Mouse (Mus musculus) neutrophil, adult 83 days (primary cell): ENCODE data around the gene Gm17631. TPM values are rescaled to one million over a fixed set of nuclear protein-coding genes. Genes with fewer than 3 reads are reported as not detected.

Source experiments
- total RNA-seq, 2 experiments: library from RNA; stranded (reverse); gene quantifications; one replicate each; pipeline ENCODE4 v1.2.4; 2023

Gm17631 gene
- not detected for total RNA-seq

GRCm38 (mm10) chr6:129862349-129862748 is at the start of gene Gm17631:
TSS of gene Gm17631 (plus strand) at chr6:129862649.

GRCm38 (mm10) chr6:129876549-129876948 is 14.1 kb downstream of the Gm17631 start, which contains the start of gene Klra17:
TSS of gene Klra17 (minus strand) at chr6:129876672.

Other genes starting within 250 kb of the Gm17631 start
- 1 to 10 TPM; 1.4 to 1.8 TPM for gene Klrk1, start 238.8 kb upstream of the Gm17631 start, total RNA-seq
- not detected for gene Klrc3, start 219.3 kb upstream of the Gm17631 start, total RNA-seq
- gene Klrc2, start 202.0 kb upstream of the Gm17631 start, total RNA-seq, result under 1 TPM in 1 of 2 experiments, not detected in 1; 0.13 TPM
- gene Klrc1, start 183.7 kb upstream of the Gm17631 start, total RNA-seq, result not detected
- not detected for gene Klri1, start 145.5 kb upstream of the Gm17631 start, total RNA-seq
- not detected for gene Klri2, start 122.2 kb upstream of the Gm17631 start, total RNA-seq
- gene Gm156, start 78.4 kb upstream of the Gm17631 start, total RNA-seq, result not detected
- gene Klra17, start 14.0 kb downstream of the Gm17631 start, total RNA-seq, result 10 to 100 TPM; 45.4 to 70.7 TPM
- gene Klra5, start 55.0 kb downstream of the Gm17631 start, total RNA-seq, result not detected
- gene Klra6, start 164.3 kb downstream of the Gm17631 start, total RNA-seq, result not detected
- gene Klra4, start 204.6 kb downstream of the Gm17631 start, total RNA-seq, result not detected